Mouse (Mus musculus): Measurements from ENCODE around the gene Prpf19.

Gene Prpf19

DNA sequence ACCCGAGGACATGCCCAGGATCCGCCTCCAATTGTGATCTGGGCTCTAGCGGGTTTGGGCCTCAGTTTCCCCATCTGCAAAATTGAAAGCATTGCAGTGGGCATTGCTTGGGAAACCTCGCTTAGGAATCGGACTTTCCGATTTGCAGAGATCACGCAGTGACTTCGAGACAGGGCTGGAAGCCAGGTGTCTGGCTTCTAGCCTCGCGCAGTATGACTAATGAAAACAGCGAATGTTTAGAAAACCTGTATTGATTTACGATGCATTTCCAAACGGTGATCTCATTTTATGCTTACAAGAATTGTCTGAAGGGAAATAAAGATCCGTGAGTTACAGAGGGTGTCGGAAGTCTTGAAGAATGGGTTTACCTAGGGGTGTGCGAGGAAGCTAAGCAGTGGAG, 677 bp downstream of the Prpf19 start:
- no peak for DNase-seq

DNA sequence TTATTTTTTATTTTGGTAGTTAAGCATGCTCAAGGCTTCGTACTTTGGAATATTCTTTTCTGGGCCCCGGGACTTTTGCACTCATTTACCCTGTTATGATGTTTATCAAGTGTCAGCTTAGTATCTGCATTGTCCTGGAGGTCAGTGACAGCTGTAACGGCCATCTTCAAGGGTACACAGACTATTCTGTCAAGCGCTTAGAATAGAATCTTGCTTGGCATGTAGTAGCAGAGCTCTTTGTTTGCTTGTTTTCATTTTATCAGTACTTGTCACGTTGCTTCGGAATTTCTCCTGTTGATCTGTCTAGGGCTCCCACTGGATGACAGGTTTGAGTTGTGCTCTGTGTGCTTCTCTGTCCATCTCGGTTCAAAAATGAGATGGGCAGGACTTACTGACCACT, 1.8 kb downstream of the Prpf19 start:
- DNase-seq, result no peak

DNA sequence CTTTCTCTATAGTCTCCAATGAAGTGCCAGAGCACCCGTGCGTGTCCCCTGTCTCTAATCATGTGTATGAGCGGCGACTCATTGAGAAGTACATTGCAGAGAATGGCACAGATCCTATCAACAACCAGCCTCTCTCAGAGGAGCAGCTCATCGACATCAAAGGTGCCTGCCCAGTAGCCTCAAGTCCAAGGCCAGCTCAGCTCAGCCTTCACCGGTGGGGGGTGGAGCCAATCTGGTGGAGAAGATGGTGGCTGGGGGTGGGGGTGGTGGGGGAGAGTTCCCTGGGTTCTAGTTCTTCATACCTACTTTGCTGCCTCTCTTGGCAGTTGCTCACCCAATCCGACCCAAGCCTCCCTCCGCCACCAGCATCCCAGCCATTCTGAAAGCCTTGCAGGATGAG, 2.5 kb downstream of the Prpf19 start:
- DNase-seq, result no peak

DNA sequence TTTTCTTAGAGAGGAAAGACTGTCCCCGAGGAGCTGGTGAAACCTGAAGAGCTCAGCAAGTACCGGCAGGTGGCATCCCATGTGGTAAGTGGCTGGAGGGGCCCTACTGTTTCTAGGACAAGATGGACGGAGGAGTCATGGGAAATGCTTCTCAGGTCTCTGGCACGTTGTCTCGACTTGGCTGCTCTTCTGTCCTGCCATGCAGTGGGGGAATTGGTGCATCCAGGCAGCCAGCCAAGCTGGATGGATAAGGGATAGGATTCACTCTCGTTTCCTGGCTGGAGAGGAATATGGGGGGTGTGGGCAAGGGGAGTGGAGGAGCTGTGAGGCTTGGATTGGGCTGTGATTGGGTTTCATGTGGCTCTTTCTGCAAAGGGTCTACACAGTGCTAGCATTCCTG, 5.3 kb downstream of the Prpf19 start:
- no peak for DNase-seq

DNA sequence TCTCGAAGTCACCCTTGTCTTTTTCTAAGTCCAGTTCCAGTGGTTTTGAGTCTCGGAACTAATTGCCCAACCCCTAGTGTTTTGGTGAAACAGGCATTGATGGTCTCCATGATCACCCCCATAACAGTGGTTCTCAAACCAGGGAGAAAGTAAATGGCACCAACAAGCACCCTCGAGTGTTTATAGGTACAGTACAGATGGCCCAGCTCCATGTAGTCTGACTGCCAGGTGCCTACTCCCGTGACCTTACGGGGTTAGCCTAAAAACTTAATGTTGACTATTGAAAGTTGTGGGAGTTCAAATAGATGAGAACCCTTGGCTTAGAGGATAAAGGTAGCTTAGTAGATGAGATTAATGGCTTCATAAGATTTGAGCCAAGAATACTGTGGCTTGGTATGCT, 6.0 kb downstream of the Prpf19 start:
- no peak for DNase-seq

DNA sequence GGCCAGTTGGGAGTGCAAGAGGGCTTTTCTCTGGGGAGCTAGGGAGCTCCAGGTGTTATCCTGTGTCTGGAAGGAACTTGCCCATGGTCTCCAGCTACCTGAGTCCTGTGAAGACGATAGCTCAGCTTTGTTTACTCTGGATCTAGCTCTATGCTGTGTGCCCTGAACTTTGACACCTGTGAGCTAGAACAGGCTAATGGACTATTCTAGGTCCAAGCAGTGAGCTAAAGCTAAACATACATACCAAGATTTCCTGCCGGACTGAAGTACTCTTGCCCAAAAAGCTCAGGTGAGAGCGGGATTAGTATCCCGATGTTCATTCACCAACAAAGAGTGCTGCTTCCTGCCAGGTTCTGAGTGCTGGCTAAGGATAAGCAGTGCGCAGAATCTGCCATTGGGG, 9.5 kb downstream of the Prpf19 start:
- DNase-seq, result no peak

DNA sequence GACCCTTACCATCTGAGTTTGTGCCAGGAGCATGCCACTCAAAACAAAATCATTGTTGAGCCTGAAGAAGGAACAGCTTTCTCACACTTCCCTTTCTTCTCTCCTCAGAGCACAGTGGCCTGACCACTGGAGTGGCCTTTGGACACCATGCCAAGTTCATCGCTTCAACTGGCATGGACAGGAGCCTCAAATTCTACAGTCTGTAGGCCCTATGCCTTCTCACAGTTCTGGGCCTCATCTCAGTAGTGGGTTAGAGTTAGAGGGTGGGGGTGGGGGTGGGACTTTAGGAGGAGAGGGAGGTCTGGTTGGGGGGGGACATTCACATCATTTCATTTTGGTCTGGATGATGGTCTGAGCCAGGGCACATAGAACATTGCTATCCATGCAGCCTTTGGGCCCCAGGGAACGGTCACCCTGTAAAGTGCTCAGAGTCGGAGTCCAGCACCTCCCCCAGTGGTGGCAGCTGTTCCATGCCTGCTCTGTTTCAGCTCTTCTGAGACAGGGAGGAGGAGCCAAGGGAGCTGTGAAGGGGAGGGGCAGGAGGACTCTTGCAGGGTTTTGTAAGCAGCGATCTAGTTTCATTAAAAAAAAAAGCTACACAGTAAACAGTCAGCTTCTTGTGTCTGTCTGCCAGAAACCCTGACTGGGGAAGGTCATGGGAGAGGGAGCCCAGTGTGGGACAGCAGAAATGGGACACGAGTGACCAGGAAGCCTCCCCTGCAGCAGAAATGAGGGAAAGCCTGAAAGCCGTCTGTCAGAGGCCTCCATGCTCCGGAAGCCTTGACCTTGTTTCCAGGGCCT, 10.1 kb downstream of the Prpf19 start:
- DNase-seq, result peak; percentile 85

DNA sequence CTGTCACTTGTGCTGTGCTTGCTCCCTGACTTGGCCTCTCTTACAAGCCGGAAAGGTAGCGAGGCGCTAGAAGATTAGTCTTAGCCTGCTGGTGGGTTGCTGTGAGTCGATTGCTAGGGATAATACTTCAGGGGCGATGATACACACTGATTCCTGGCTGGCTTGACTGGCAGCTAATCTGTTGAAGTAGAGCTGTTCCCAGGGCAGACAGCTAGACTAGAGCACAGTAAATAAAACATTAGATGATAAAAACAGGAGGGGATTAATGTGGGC, 10.6 kb downstream of the Prpf19 start:
- no peak for DNase-seq

DNA sequence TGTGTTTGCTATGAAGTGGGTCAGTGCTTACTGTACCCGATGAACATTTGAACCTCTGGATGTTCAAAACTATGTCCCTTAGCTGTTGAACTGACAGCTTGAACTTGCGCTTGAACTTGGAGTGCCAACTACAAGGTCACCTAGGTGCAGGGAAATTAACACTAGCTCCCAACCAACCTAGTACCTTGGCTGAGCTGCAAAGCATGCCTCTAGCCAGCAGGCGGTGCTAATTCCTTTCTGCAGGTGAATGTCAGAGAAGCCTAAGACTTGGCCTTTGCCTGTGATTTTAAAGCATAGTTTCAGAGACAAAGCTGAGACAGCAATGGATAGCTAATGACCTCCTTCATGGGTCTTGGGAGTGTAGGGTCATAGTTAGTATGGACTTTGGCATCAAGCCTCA, 12.9 kb downstream of the Prpf19 start:
- DNase-seq, result peak; percentile 77

DNA sequence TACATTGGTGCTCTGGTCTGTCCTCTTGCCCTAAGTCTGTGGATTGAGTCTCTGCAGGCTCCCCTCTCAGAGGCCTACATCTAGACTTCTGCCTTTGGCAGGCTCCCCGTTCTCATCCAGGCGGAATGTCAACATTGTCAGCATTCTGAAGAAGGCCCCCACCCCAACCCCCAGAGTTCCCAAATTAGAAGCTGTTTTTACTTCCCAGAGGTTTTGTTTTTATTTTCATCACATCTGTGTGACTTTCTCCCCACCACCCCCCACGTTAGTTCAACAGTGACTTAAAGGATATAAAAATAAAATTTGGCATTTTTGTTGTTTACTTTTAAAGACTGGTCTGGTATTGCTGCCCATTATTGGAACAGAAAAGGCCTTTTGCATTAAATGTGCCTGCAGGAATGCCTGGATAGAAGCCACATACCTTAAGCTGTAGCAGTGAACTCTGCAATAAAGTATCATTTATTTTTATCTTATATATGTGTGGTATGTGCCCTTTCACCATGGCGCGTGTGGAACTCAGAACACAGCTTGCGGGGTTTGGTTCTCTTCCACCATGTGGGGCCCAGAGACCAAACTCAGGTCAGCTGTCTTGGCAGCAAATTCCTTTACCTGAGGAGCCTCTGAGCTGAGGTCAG, 14.2 kb downstream of the Prpf19 start:
- peak; percentile 41 for DNase-seq

DNA sequence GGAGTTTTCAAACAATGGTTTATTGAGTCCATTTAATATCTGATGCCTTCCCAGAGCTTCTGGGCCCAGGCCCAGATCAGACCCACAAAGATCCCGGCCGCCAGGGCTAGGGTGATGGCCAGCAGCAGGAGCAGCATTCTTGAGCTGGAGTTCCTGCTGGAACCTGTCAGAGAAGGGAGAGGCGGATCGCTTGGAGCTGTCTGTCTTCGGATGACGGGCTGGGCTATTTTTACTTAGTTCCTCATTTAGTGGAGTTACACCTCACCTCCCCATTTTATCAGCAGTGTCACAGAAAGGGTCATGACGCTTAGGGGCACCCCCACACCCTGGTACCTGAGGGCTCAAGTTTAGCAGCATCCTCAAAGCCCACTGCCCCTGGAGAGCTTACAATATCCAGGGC, 19.3 kb downstream of the Prpf19 start:
- no peak for DNase-seq

DNA sequence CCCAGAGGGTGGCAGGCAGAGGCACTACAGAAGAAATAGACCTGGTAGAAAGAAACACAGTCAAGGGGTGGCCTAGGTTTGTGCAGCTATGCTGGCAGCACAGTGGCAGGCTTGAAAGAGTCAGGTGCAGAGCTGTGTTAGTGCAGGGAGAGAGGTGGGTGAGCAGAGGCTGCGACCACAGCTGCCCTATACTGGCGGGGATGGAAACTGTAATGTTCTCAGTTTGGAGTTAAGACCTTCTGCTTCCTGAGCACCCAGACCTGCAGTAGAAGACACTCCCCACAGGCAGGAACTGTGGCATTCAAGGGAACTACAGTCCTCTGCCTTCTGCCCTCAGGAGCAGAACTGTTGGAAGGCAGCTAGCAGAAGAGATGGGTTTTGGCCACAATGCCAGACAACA, 19.8 kb downstream of the Prpf19 start:
- DNase-seq, result no peak

DNA sequence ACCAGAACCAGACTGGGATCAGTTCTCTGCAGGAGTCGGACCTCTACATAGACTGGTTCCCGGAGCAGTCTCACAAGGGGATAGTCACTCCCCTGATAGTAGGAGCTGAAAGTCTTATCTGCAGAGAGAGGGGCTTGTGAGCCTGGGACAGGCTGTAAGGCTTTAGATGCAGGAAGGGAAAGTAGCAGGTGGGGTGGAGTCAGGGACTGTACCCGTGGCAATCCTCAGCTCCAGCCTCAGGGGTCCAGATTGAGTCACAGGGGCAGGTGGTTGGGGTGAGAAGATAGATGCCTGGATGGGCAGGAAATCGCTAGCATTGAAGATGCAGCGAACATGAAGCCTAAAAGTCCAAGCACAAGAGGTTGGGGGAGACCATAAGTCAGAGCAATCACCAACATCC, 21.5 kb downstream of the Prpf19 start:
- no peak for DNase-seq

DNA sequence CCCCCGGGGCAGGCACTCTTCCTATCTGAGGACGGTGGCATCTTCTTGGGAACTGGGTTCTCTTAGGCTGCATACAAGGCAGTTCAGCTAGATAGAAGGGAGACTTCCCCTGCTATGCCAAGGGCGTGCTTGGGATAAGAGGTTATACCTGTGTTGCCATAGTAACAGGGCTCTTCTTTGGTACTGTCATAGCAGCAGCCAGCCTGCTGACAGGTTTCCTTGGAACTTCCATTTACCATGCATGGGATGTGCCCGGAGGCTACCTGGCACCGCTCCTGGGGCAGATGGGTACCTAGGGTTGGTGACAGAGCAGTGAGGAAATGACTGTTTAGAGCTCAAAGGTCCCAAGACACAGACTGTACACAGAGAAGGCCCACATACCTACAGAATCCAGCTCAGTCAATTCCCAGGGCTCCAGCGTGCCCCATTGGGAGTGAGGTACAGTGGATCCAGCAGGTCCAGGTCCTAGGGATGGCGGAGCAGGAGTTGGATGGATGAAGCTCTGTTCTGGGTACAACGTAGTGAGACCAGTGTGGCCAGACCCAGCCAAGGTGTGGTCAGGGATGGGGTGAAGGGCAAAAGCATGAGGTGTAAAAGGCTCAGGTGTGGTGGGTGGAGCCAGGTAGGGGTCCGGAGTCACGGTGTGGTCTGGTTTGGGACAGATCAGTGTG, 23.4 kb downstream of the Prpf19 start:
- no peak for DNase-seq

DNA sequence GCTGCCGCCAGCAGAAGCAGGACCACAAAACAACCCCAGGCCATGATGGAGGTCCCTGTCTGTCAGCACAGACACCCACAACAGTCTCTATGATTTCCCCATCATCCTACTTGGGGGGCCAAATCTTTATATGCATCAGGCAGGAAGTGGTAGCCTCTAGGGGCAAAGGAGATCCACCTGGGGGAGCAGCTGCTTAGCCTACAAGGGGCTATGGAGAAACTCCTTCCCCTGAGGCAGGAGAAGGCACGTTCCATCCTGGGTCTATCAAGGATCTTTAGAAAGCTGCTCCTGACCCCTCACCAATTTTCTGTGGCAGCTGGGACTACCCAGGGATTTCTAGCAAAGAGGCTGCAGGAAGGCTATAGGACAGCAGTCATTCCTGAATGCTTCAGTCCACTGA, 25.5 kb downstream of the Prpf19 start, which contains the start of gene Zp1:
Zp1 (minus strand) TSS at position 101 of the 400 bp plus-strand sequence.
- no peak for DNase-seq

DNA sequence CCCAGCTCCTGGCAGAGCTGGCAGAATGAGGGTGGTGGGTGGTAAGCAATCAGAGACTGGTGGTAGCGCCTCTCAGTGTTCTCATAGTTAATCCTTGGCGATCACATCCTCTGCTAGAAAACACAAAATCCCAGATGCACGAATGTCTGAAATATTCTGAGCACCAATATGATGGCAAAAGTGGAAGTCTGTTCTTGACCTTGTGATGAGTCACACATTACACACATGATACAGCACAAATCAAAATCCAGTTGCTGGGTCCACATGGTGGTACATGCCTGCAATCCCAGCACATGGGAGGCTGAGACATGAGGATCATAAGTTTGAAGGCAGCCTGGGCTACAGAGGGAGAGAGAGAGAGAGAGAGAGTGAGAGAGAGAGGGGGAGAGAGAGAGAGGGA, 26.0 kb downstream of the Prpf19 start:
- no peak for DNase-seq

DNA sequence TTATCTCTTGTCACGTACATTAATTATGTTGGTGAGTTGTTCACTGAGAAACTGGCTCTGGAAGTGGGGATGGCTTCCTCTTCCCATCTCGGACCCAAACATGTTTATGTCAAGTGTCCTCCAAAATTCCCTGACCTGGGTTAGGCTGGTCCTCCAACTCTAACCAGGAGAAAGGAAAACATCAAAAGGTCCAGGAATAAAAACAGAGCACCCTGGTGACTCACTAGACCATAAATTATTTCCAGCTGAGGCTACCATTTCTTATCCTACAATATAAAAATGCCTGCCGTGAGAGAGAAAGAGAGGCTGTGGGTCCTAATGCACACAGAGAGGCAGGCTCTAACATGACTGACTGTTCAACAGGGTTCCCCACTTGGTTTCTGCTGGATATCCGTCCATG, 29.2 kb downstream of the Prpf19 start:
- DNase-seq, result no peak

DNA sequence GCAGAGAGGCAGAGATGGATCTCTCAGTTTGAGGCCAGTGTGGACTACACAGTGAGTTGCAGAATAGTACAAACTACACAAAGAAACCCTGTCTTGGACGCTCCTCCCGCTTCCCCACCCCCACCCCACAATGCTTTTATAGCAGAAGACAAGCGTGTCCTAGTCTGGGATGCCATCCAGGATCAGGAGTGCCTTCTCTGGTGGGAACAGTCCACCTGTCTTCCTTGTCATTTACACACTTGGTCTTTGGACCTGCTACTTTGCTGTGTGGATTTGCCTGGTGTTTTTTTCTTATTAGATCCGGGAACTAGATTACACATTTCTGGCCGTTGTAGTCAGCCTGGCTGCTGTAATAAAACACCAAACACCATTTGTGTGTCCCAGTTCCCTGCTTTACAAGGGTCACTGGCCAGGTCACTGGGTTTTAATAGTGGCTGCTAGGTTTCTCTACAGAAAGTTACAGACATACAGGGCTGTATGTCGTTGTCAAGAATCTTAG, 31.1 kb downstream of the Prpf19 start:
- DNase-seq, result peak; percentile 35

DNA sequence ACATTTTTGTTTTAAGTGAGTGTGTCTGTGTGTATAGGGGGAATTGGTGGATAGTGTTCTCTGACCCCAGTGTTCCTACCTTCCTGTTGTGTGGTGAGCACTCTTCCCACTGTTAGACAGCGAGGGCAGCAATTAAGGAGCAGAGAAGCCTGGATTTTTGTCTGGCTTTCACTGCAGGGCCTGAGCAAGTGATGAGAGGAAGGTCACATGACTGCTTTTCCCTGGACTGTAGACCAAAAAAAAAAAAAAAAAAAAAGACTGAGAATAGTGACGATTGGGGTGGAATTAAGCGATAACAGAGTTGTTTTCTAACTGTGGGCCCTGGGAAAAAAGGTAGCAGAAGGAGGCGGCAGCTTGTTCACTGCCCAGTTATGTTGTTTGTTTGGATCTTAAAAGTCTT, 31.6 kb downstream of the Prpf19 start:
- no peak for DNase-seq

DNA sequence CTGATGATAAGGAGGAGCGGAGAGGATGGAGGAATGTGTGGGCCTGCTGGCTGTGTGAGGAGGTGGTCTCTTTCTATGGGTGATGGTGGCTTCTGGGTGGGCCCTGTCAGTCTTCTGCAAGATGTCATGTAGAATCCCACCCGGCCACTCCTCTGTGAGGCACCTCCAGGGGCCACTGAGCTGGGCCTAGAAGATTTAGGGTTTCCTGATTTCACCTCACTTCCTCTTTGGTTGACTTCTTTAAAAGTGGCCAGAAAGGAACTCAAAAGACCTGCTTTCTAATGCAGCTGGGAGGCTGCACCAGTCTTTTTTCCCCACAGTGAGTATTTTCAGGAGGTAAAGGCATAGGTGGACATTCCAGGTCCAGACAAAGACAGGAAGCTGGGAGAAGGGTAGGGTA, 35.6 kb downstream of the Prpf19 start:
- DNase-seq, result no peak

DNA sequence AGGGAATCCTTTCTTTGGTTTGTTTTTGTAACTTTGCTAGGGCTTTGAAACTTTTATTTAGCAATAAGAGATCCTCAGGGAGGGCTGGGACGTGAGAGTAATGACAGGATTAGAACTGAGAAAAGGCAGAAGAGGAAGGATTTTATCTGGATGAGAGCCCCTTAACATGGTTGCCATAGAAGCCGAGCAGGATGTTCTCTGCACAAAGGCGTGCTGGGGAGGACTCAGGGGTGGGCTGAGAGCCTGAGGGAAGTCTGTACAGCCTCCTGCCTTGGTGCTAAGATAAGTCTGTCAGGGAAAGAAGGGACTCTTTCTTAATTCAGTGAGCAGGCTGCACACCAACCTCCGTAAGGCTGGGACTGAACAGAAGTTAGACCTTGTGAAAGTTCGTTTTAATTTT, 40.0 kb downstream of the Prpf19 start:
- DNase-seq, result no peak

DNA sequence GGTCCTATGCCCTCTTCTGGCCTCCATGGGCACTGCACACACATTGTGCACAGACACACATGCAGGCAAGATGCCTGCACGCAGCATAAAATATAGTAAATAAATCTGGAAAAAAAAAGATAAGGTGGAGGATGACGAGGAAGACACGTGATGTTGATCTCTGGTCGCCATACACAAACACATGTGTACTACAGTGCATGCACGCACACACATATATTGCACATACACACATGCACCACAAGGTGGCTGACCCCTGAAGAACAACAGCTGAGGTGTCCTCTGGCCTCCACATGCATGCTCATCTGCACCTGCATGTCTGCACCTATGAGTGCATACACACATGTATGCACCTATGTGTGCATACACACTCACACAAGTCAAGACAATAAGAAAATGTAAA, 41.0 kb downstream of the Prpf19 start:
- DNase-seq, result no peak

DNA sequence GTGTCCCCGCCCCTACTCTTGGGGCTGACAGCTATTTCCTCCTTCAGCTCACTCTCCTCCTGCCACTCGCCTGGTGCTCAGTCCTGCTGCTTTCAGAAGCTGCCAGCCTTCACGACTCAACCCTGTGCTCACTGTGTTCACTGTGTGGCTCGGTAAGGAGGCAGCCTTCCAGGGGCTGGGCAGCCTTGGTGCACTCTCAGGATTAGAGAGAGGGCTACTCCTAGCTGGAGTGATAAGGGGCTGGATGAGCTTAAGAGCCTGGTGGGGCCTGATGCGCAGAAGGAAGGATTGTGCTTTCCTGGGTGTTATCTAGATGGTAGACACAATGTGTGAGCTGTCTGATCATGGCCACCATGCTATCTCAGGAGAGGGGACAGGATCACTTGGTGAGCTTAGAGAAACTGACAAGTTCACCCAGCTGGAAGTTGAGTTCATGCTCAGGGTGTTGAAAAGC, 42.1 kb downstream of the Prpf19 start, which contains the start of gene Ptgdr2:
Ptgdr2 (plus strand) TSS at position 51 of the 454 bp plus-strand sequence.
- no peak for DNase-seq

DNA sequence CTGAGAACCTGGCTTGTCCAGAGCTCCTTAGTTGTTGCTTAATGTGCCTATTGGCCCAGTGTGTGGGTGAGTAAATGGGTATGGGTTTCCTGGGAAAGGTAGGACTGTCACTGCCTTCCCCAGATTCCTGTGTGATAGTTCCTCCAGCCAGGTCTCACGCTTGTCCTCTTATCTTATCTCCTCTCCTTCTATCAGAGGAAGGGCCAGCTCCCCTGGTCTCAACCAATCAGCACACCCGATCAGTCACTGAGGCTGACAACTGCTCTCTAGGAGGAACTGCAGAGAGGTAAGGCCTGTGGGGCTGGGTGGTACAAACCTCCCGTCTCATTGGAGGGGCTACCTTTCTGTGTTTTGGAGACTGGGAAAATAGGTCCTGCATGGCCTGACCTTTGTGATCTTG, 43.7 kb downstream of the Prpf19 start:
- DNase-seq, result no peak
